In the genomic region with DNA sequence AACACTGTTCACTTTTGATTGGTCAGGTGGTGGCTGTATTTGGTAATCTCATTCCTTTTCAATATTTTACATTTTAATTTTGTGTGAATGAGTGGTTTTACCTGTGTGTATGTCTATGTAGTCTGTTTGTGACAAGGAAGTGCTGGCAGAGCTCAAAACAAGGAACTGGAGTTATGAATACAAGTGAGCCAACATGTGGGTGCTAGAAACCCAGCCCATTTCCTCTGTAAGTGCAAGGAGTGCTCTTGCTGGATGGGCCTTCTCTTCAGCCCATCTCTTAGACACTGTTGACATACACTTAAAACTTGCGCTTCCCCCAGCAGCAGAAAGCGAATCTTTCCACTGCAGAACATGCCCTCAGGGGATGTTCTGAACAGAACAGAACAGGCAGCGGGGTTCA, we compare ENCODE assay signal across 23 mouse cellular contexts.
"Had no signal": no experiment of that assay in that cellular context is flagged by ENCODE, and none has a peak within 500 bp of the region (broad histone marks: within the 10 kb centered on the region; RNA-seq: fewer than 3 reads in every experiment).

No protein-coding gene starts in this region.

- H3K27ac ChIP-seq: limb, embryonic 12.5 days; limb, embryonic 15.5 days; liver, embryonic 12.5 days; liver, embryonic 15.5 days; midbrain, embryonic 10.5 days; midbrain, embryonic 13.5 days; neural tube, embryonic 13.5 days had no signal

- H3K4me1 ChIP-seq: limb, embryonic 12.5 days; limb, embryonic 15.5 days; liver, embryonic 12.5 days; liver, embryonic 15.5 days; midbrain, embryonic 10.5 days; midbrain, embryonic 13.5 days; neural tube, embryonic 13.5 days had no signal

- ATAC-seq: liver, embryonic 12.5 days; midbrain, embryonic 13.5 days; midbrain, embryonic 16.5 days had no signal

- H3K27me3 ChIP-seq: limb, embryonic 12.5 days; limb, embryonic 15.5 days; liver, embryonic 15.5 days; midbrain, embryonic 13.5 days had no signal

- DNase-seq: kidney, adult 18-20 months; kidney, adult 9 months; kidney, postnatal 14 days; kidney, postnatal 4 days; left cerebral cortex, postnatal 4 days; lung, adult 2 months; lung, postnatal 14 days; lung, postnatal 4 days; retina, postnatal 1 day; right cerebral cortex, postnatal 25 days; spleen, adult 18-20 months; thymus, adult 18-20 months; thymus, postnatal 36 days had no signal

- H3K4me3 ChIP-seq: limb, embryonic 12.5 days; limb, embryonic 15.5 days; liver, embryonic 12.5 days; liver, embryonic 15.5 days; megakaryocyte, embryonic 14.5 days; midbrain, embryonic 10.5 days; midbrain, embryonic 13.5 days; myocyte; neural tube, embryonic 13.5 days had no signal

- H3K36me3 ChIP-seq: limb, embryonic 12.5 days; limb, embryonic 15.5 days; liver, embryonic 12.5 days; liver, embryonic 15.5 days; midbrain, embryonic 10.5 days; midbrain, embryonic 13.5 days; neural tube, embryonic 13.5 days had no signal
